Mouse (Mus musculus) hematopoietic stem cell, adult 5-6 weeks (primary cell): ENCODE results near the gene Tmem97. TPM values are rescaled to one million over a fixed set of nuclear protein-coding genes. Genes with fewer than 3 reads are reported as not detected.

Experiments
- ATAC-seq, 2 experiments: fragments of 125-278 bp in 1 of 2; replicated peaks in 1 of 2; 2 replicates each; pipeline ENCODE4 v1.8.0; 2016 to 2017; ENCODE audit warnings: inconsistent platforms in 2 of 2, mild to moderate bottlenecking in 2 of 2, moderate number of reproducible peaks in 2 of 2, low read depth in 1 of 2, moderate TSS enrichment in 1 of 2; ENCODE audit not compliant: low FRiP score in 2 of 2, poor library complexity in 2 of 2, severe bottlenecking in 2 of 2, insufficient read depth in 1 of 2, low TSS enrichment in 1 of 2
- total RNA-seq: library from RNA; stranded (forward); fragments of 172-1452, 232-1000 nt; gene quantifications from 2 replicates; pipeline ENCODE4 v1.2.3, GENCODE M21; 2017

Gene Tmem97
- total RNA-seq, 1 experiment from 2014 or later = 23.8 TPM

GRCm38 (mm10) chr11:78497544-78498522 lies 52.7 kb downstream of the Tmem97 start, which contains the start of gene Sarm1:
Gene Sarm1 (minus strand): TSS chr11:78497754.
- peak; percentile 96 to 98 for ATAC-seq

- ATAC-seq = no peak
Measured at GRCm38 (mm10) chr11:78497071-78497541, 53.5 kb downstream of the Tmem97 start.

- no peak for ATAC-seq
Measured at GRCm38 (mm10) chr11:78495904-78496303, 54.7 kb downstream of the Tmem97 start.

Other genes with a start within 250 kb of the Tmem97 start
- gene Spag5, start 249.2 kb downstream of the Tmem97 start, total RNA-seq = 39.9 and 49.1 TPM in 2 replicates
- 6.6 and 8.7 TPM in 2 replicates for gene Aldoc, start 227.8 kb downstream of the Tmem97 start, total RNA-seq
- 9.9 and 10.1 TPM in 2 replicates for gene Pigs, start 222.4 kb downstream of the Tmem97 start, total RNA-seq
- 17.4 and 29.9 TPM in 2 replicates for gene Unc119, start 207.3 kb downstream of the Tmem97 start, total RNA-seq
- gene Foxn1, start 164.2 kb downstream of the Tmem97 start, total RNA-seq = not detected in 2 replicates
- gene Slc13a2, start 128.6 kb downstream of the Tmem97 start, total RNA-seq = 0.13 TPM in 1 of 2 replicates, not detected in the other
- 0.25 and 1.3 TPM in 2 replicates for gene Slc46a1, start 85.1 kb downstream of the Tmem97 start, total RNA-seq
- 0.45 TPM in 1 of 2 replicates, not detected in the other for gene Sarm1, start 53.0 kb downstream of the Tmem97 start, total RNA-seq
- gene Vtn, start 51.7 kb downstream of the Tmem97 start, total RNA-seq = not detected in 2 replicates
- gene Sebox, start 47.3 kb downstream of the Tmem97 start, total RNA-seq = not detected in 2 replicates
- 26.0 and 27.9 TPM in 2 replicates for gene Tmem199, start 38.6 kb downstream of the Tmem97 start, total RNA-seq
- 59.5 and 60.7 TPM in 2 replicates for gene Poldip2, start 38.6 kb downstream of the Tmem97 start, total RNA-seq
- gene Tnfaip1, start 14.4 kb downstream of the Tmem97 start, total RNA-seq = 3.9 and 5.2 TPM in 2 replicates
- 155 and 159 TPM in 2 replicates for gene Ift20, start 14.4 kb downstream of the Tmem97 start, total RNA-seq
- gene Nlk, start 146.6 kb upstream of the Tmem97 start, total RNA-seq = 23.8 and 41.8 TPM in 2 replicates
- gene Ccnq, start 201.0 kb upstream of the Tmem97 start, total RNA-seq = 19.4 and 30.0 TPM in 2 replicates